Mouse (Mus musculus): ENCODE measurements around the gene Hs3st4. TPM values are rescaled to one million over a fixed set of nuclear protein-coding genes. Genes with fewer than 3 reads are reported as not detected.

The Hs3st4 gene
- polyA plus RNA-seq, 1 experiment from 2014 or later: 0.17 TPM

- no peak overlapping the region for H3K9ac ChIP-seq
- WGBS: 90% methylated on average over 6 of the region's 6 CpGs
- H3K4me1 ChIP-seq: no peaks in the 10 kb centered on the region
- no peak for ATAC-seq (ENCODE audit: insufficient number of reproducible peaks, insufficient read depth, low FRiP score, low TSS enrichment, low read depth)
- no peak overlapping the region for H3K27ac ChIP-seq
- H3K36me3 ChIP-seq: no peaks in the 10 kb centered on the region
- no peaks in the 10 kb centered on the region for H3K9me3 ChIP-seq
- H3K4me2 ChIP-seq: no peak overlapping the region
- H3K4me3 ChIP-seq: no peak overlapping the region
- H3K27me3 ChIP-seq: no peaks in the 10 kb centered on the region; the same call in 1 of the 2 replicates
These were observed 158.6 kb downstream of the Hs3st4 start for GRCm38 (mm10) chr7:124141229-124141628.

GRCm38 (mm10) chr7:124150901-124151300 lies 168.2 kb downstream of the Hs3st4 start:
- Histone ChIP-seq H3K36me3 (no peaks in the 10 kb centered on the region), H3K27ac (no peak overlapping the region), H3K9me3 (no peaks in the 10 kb centered on the region), H3K4me1 (no peaks in the 10 kb centered on the region), H3K27me3 (no peaks in the 10 kb centered on the region), H3K4me2 (no peak overlapping the region), H3K9ac (no peak overlapping the region), H3K4me3 (no peak overlapping the region)
- WGBS: 84% methylated on average over 2 of the region's 2 CpGs
- ATAC-seq (ENCODE audit: insufficient number of reproducible peaks, insufficient read depth, low FRiP score, low TSS enrichment, low read depth): no peak

GRCm38 (mm10) chr7:124163301-124163700 lies 180.6 kb downstream of the Hs3st4 start:
- Histone ChIP-seq H3K36me3 (no peaks in the 10 kb centered on the region), H3K9me3 (no peaks in the 10 kb centered on the region), H3K27me3 (no peaks in the 10 kb centered on the region), H3K9ac (no peak overlapping the region), H3K4me1 (no peaks in the 10 kb centered on the region), H3K4me3 (no peak overlapping the region), H3K4me2 (no peak overlapping the region), H3K27ac (no peak overlapping the region)
- 90% methylated on average over 1 of the region's 1 CpGs for WGBS
- ATAC-seq (ENCODE audit: insufficient number of reproducible peaks, insufficient read depth, low FRiP score, low TSS enrichment, low read depth): no peak

- H3K4me1 ChIP-seq: no peaks in the 10 kb centered on the region
- H3K4me2 ChIP-seq: no peak overlapping the region
- no peak overlapping the region for H3K4me3 ChIP-seq
- H3K9ac ChIP-seq: no peak overlapping the region
- no peak overlapping the region for H3K27ac ChIP-seq
- no peak for ATAC-seq (ENCODE audit: insufficient number of reproducible peaks, insufficient read depth, low FRiP score, low TSS enrichment, low read depth)
- H3K9me3 ChIP-seq: no peaks in the 10 kb centered on the region
- H3K27me3 ChIP-seq: no peaks in the 10 kb centered on the region
- no peaks in the 10 kb centered on the region for H3K36me3 ChIP-seq
- 50% methylated on average over 1 of the region's 1 CpGs for WGBS
These were observed 183.6 kb downstream of the Hs3st4 start for GRCm38 (mm10) chr7:124166229-124166628.

- Histone ChIP-seq H3K4me1 (no peaks in the 10 kb centered on the region), H3K4me2 (no peak overlapping the region), H3K36me3 (no peaks in the 10 kb centered on the region), H3K27ac (no peak overlapping the region), H3K4me3 (no peak overlapping the region), H3K9me3 (no peaks in the 10 kb centered on the region), H3K9ac (no peak overlapping the region), H3K27me3 (no peaks in the 10 kb centered on the region)
- no peak for ATAC-seq (ENCODE audit: insufficient number of reproducible peaks, insufficient read depth, low FRiP score, low TSS enrichment, low read depth)
- 84% methylated on average over 2 of the region's 2 CpGs for WGBS
These were observed 186.1 kb downstream of the Hs3st4 start for GRCm38 (mm10) chr7:124168796-124169195.

GRCm38 (mm10) chr7:124170001-124170400 lies 187.3 kb downstream of the Hs3st4 start:
- H3K4me1 ChIP-seq: no peaks in the 10 kb centered on the region
- H3K9ac ChIP-seq: no peak overlapping the region
- no peak overlapping the region for H3K4me3 ChIP-seq
- H3K27ac ChIP-seq: no peak overlapping the region
- no peaks in the 10 kb centered on the region for H3K27me3 ChIP-seq
- H3K9me3 ChIP-seq: no peaks in the 10 kb centered on the region
- 84% methylated on average over 2 of the region's 2 CpGs for WGBS
- no peaks in the 10 kb centered on the region for H3K36me3 ChIP-seq
- no peak overlapping the region for H3K4me2 ChIP-seq
- no peak for ATAC-seq (ENCODE audit: insufficient number of reproducible peaks, insufficient read depth, low FRiP score, low TSS enrichment, low read depth)

GRCm38 (mm10) chr7:124171992-124172391 lies 189.3 kb downstream of the Hs3st4 start:
- ATAC-seq (ENCODE audit: insufficient number of reproducible peaks, insufficient read depth, low FRiP score, low TSS enrichment, low read depth): no peak
- H3K4me1 ChIP-seq: no peaks in the 10 kb centered on the region
- no peak overlapping the region for H3K27ac ChIP-seq
- H3K9ac ChIP-seq: no peak overlapping the region
- H3K27me3 ChIP-seq: no peaks in the 10 kb centered on the region
- H3K36me3 ChIP-seq: no peaks in the 10 kb centered on the region
- no peak overlapping the region for H3K4me3 ChIP-seq
- no peaks in the 10 kb centered on the region for H3K9me3 ChIP-seq
- H3K4me2 ChIP-seq: no peak overlapping the region

GRCm38 (mm10) chr7:124180926-124181325 lies 198.3 kb downstream of the Hs3st4 start:
- no peaks in the 10 kb centered on the region for H3K9me3 ChIP-seq
- no peaks in the 10 kb centered on the region for H3K4me1 ChIP-seq
- H3K4me2 ChIP-seq: no peak overlapping the region
- no peaks in the 10 kb centered on the region for H3K36me3 ChIP-seq
- ATAC-seq (ENCODE audit: insufficient number of reproducible peaks, insufficient read depth, low FRiP score, low TSS enrichment, low read depth): no peak
- H3K27ac ChIP-seq: no peak overlapping the region
- H3K9ac ChIP-seq: no peak overlapping the region
- H3K27me3 ChIP-seq: no peaks in the 10 kb centered on the region
- no peak overlapping the region for H3K4me3 ChIP-seq
- 83% methylated on average over 3 of the region's 3 CpGs for WGBS

GRCm38 (mm10) chr7:124184693-124185092 lies 202.0 kb downstream of the Hs3st4 start:
- Histone ChIP-seq H3K27me3 (no peaks in the 10 kb centered on the region), H3K4me2 (no peak overlapping the region), H3K36me3 (no peaks in the 10 kb centered on the region), H3K27ac (no peak overlapping the region), H3K9me3 (no peaks in the 10 kb centered on the region), H3K4me1 (no peaks in the 10 kb centered on the region), H3K4me3 (no peak overlapping the region), H3K9ac (no peak overlapping the region)
- 86% methylated on average over 1 of the region's 1 CpGs for WGBS
- no peak for ATAC-seq (ENCODE audit: insufficient number of reproducible peaks, insufficient read depth, low FRiP score, low TSS enrichment, low read depth)

- ATAC-seq (ENCODE audit: insufficient number of reproducible peaks, insufficient read depth, low FRiP score, low TSS enrichment, low read depth): no peak
- WGBS: 52% methylated on average over 6 of the region's 6 CpGs
- no peak overlapping the region for H3K27ac ChIP-seq
- no peaks in the 10 kb centered on the region for H3K36me3 ChIP-seq
- H3K27me3 ChIP-seq: no peaks in the 10 kb centered on the region
- no peaks in the 10 kb centered on the region for H3K9me3 ChIP-seq
- no peak overlapping the region for H3K9ac ChIP-seq
- no peak overlapping the region for H3K4me3 ChIP-seq
- H3K4me2 ChIP-seq: no peak overlapping the region
- no peaks in the 10 kb centered on the region for H3K4me1 ChIP-seq
These were observed 216.3 kb downstream of the Hs3st4 start for GRCm38 (mm10) chr7:124198811-124199570.

GRCm38 (mm10) chr7:124216921-124217320 lies 234.3 kb downstream of the Hs3st4 start:
- no peak overlapping the region for H3K4me3 ChIP-seq
- H3K9me3 ChIP-seq: no peaks in the 10 kb centered on the region
- WGBS: 81% methylated on average over 1 of the region's 1 CpGs
- no peak overlapping the region for H3K4me2 ChIP-seq
- H3K4me1 ChIP-seq: no peaks in the 10 kb centered on the region
- no peaks in the 10 kb centered on the region for H3K27me3 ChIP-seq
- no peak overlapping the region for H3K9ac ChIP-seq
- no peak overlapping the region for H3K27ac ChIP-seq
- ATAC-seq (ENCODE audit: insufficient number of reproducible peaks, insufficient read depth, low FRiP score, low TSS enrichment, low read depth): no peak
- no peaks in the 10 kb centered on the region for H3K36me3 ChIP-seq

GRCm38 (mm10) chr7:124220556-124220955 lies 237.9 kb downstream of the Hs3st4 start:
- no peak overlapping the region for H3K4me2 ChIP-seq
- H3K4me3 ChIP-seq: no peak overlapping the region
- H3K27me3 ChIP-seq: no peaks in the 10 kb centered on the region
- H3K27ac ChIP-seq: no peak overlapping the region
- H3K9me3 ChIP-seq: no peaks in the 10 kb centered on the region
- 78% methylated on average over 10 of the region's 10 CpGs for WGBS
- ATAC-seq (ENCODE audit: insufficient number of reproducible peaks, insufficient read depth, low FRiP score, low TSS enrichment, low read depth): no peak
- H3K4me1 ChIP-seq: no peaks in the 10 kb centered on the region
- no peaks in the 10 kb centered on the region for H3K36me3 ChIP-seq
- no peak overlapping the region for H3K9ac ChIP-seq
